Mouse (Mus musculus) embryonic facial prominence, embryonic 11.5 days (tissue): ENCODE measurements around the gene Nfatc4. TPM values are rescaled to one million over a fixed set of nuclear protein-coding genes. Genes with fewer than 3 reads are reported as not detected.

Experiments used
- ATAC-seq: fragments of 200-750 bp; cut with Nextera tagmentation; replicated peaks from 2 replicates; pipeline ENCODE4 v1.8.0; 2017; ENCODE audit warnings: low read depth; ENCODE audit not compliant: insufficient number of reproducible peaks, low FRiP score, low TSS enrichment
- DNase-seq: peaks from one replicate; pipeline ENCODE4 v3.0.0-alpha.2; 2015; ENCODE audit warnings: low spot score
- H3K27ac ChIP-seq: fragments of 300-500 bp; sonication (generic); replicated peaks from 2 replicates; pipeline ENCODE4 v1.5.1; 2014; ENCODE audit warnings: mild to moderate bottlenecking, low read depth, low read length, control low read depth
- H3K27me3 ChIP-seq: fragments of 300-500 bp; sonication (generic); 2 replicates; pipeline ENCODE4 v1.6.1; 2014; ENCODE audit warnings: mild to moderate bottlenecking, low read length, moderate library complexity, mixed read lengths; ENCODE audit not compliant: control insufficient read depth, insufficient read depth
- H3K36me3 ChIP-seq: fragments of 300-500 bp; sonication (generic); replicated peaks from 2 replicates; pipeline ENCODE4 v1.6.1; 2014; ENCODE audit warnings: low read depth, mild to moderate bottlenecking, low read length, moderate library complexity, mixed read lengths; ENCODE audit not compliant: control insufficient read depth, insufficient read depth
- H3K4me1 ChIP-seq: fragments of 300-500 bp; sonication (generic); 2 replicates; pipeline ENCODE4 v1.6.1; 2014; ENCODE audit warnings: low read length, mixed read lengths; ENCODE audit not compliant: control insufficient read depth, insufficient read depth
- H3K4me2 ChIP-seq: fragments of 300-500 bp; sonication (generic); 2 replicates; pipeline ENCODE4 v1.6.1; 2014; ENCODE audit warnings: low read depth, mild to moderate bottlenecking, control low read depth, low read length, moderate library complexity
- H3K4me3 ChIP-seq: fragments of 300-500 bp; sonication (generic); 2 replicates; pipeline ENCODE4 v1.5.1; 2014; ENCODE audit warnings: low read depth, low read length, control low read depth
- H3K9ac ChIP-seq: fragments of 300-500 bp; sonication (generic); replicated peaks from 2 replicates; pipeline ENCODE4 v1.6.1; 2014; ENCODE audit warnings: mild to moderate bottlenecking, control low read depth, low read length
- H3K9me3 ChIP-seq: fragments of 300-500 bp; sonication (generic); replicated peaks from 2 replicates; pipeline ENCODE4 v1.6.1; 2016; ENCODE audit warnings: mild to moderate bottlenecking, low read length, inconsistent platforms, mixed read lengths; ENCODE audit not compliant: control insufficient read depth
- WGBS: fragments of 180-500 bp; shearing (Covaris S2); extraction: QIAGEN DNeasy Blood & Tissue Kit; methylation state at CpG from one replicate; pipeline ENCODE4 v1.1.7; 2014; 5-methylcytosine and 5-hydroxymethylcytosine counted together
- polyA plus RNA-seq: library from polyadenylated mRNA; unstranded; fragments of >200 nt; fragmentation: Nextera tagmentation; extraction: Ambion mirVana; gene quantifications from 2 replicates; pipeline ENCODE4 v1.2.1, GENCODE M21; 2014

Gene Nfatc4
- polyA plus RNA-seq, 1 experiment from 2014 or later, result 53.7 TPM

DNA sequence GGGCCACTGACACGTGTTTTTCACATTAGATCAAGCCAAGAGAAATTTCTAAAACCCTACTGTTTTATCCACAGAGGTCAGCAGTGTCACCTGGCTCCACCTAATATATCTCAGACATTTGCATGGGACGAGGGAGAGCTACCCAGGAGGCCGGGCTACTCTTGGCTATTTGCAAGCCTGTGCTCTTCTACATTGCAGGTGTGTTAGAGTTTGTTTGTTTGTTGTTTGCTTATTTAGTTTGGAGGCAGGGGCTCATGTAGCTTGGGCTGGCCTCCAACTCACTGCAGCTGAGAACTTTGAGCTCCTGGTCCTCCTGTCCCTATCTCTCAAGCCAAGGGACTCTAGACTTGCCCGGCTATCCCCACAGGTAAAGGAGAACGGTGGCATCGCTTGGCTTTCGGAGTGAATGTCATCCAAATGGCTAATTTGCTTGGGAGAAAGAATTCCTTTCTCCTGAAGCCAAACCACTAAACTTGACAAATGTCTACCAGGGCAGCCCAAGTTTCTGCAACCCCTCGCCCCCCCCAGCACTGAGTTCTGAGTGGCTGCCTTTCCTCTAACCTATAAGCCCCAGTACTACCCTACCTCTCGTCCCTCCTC, 40.5 kb upstream of the Nfatc4 start:
- Histone ChIP-seq H3K4me3 (peak overlapping the region; percentile 46), H3K9ac (0 out of 2 replicates have a peak overlapping the region, but pooled peaks have one; percentile 1), H3K4me2 (peak overlapping the region; percentile 86), H3K27me3 (no peaks in the 10 kb centered on the region; the same call in 1 of the 2 replicates), H3K4me1 (peaks cover 3% of the 10 kb centered on the region; the same call in 1 of the 2 replicates), H3K36me3 (no peaks in the 10 kb centered on the region), H3K27ac (no peak overlapping the region; the same call in 1 of the 2 replicates), H3K9me3 (no peaks in the 10 kb centered on the region)
- ATAC-seq (no peak), DNase-seq (no peak)
- WGBS, result 32% methylated on average over 9 of the region's 9 CpGs

DNA sequence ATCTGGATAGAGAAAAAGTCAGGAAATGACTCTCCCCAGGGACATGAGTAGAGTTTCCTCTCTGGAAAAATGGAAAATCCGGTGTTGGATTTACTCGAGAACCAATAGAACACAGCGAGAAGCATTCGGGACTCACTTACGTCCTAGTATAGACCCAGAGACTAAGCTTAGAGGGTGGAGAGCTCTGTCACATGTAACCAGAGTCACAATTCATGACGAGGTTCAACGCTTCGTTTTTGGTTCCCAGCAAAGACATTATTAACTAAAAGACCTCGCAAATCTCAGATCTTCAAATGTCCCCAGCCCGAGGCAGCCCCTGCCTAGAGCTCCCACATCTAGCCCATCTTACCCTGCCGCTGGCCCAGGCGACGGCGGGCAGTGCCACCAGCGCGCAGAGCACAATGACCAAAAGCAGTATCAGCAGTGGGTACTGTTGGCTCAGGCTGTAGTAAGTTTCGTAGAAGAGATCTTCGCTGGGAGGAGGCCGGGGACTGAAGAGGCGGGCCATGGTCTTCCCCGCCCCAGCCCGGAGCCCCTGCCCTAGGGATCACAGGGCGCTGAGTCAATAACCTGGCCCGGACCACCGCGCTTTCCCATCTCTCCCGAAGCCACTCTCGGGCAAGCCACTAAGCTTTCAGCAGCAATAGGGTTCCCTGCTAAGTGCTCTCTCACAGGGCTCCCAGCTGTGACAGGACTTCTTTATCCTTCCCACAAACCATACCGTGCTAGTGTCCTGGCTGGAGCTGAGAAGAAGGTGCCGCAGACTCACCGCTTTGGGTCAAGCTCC, 39.6 kb upstream of the Nfatc4 start:
- H3K36me3 ChIP-seq, result no peaks in the 10 kb centered on the region
- H3K9ac ChIP-seq, result peak overlapping the region; percentile 65
- H3K4me1 ChIP-seq, result peaks cover 3% of the 10 kb centered on the region; the same call in 1 of the 2 replicates
- H3K27me3 ChIP-seq, result no peaks in the 10 kb centered on the region; the same call in none of the 2 replicates
- under 1% methylated on average over 30 of the region's 31 CpGs for WGBS
- 0 out of 2 replicates have a peak, but pooled peaks have one; percentile 2 for ATAC-seq
- H3K27ac ChIP-seq, result peak overlapping the region; percentile 5
- H3K4me2 ChIP-seq, result peak overlapping the region; percentile 86
- H3K4me3 ChIP-seq, result peak overlapping the region; percentile 46
- no peaks in the 10 kb centered on the region for H3K9me3 ChIP-seq
- DNase-seq, result peak; percentile 90

DNA sequence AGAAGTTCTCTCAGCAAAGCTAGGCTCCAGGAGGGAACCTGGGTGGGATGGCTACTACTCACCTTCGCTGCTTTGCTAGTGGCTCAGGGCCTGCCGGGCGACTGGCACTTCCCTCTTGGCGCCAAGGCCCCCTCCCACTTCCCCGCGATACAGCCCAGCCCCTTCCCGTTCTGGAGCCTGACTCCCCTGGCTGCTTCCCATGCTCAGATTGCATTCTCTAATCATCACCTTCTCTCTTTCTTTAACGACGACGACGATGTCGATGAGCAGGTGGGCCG, 39.0 kb upstream of the Nfatc4 start, which contains the start of gene Adcy4:
Gene Adcy4 (minus strand): TSS at position 138 of the 278 bp plus-strand sequence.
- Histone ChIP-seq H3K27ac (peak within 1 kb of the TSS; percentile 5), H3K4me1 (peaks cover 3% of the 10 kb centered on the region; the same call in 1 of the 2 replicates), H3K9ac (peak within 1 kb of the TSS; percentile 65), H3K27me3 (no peaks in the 10 kb centered on the region; the same call in none of the 2 replicates), H3K4me2 (peak within 1 kb of the TSS; percentile 86), H3K36me3 (no peaks in the 10 kb centered on the region), H3K9me3 (no peaks in the 10 kb centered on the region), H3K4me3 (peak within 1 kb of the TSS; percentile 46)
- DNase-seq (peak; percentile 57), ATAC-seq (0 out of 2 replicates have a peak, but pooled peaks have one; percentile 20)
- WGBS, result under 1% methylated on average over 13 of the region's 13 CpGs

DNA sequence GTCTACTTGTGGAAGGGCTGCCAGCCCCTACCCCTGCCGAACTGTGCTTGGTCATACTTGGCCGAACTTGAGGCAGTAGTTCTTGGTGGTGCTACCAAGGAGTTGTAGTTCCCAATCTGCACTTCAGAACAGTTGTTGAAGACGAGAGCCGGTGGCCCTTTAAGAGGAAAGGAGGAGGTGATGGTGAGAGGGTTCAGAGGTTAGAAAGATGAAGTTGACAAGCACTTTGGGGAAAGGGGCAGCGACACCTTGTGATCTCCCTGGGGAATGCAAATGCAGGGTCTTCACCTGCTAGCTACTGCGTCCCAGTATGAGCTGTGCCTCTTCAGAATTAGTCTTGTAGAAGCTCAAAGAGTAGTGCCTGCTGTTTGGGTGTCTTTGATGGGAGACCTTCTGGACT, 37.7 kb upstream of the Nfatc4 start:
- no peak overlapping the region for H3K27ac ChIP-seq
- H3K36me3 ChIP-seq, result no peaks in the 10 kb centered on the region
- H3K9ac ChIP-seq, result no peak overlapping the region
- peaks cover 3% of the 10 kb centered on the region; the same call in 1 of the 2 replicates for H3K4me1 ChIP-seq
- peak; percentile 26 for DNase-seq
- ATAC-seq, result no peak
- WGBS, result 25% methylated on average over 6 of the region's 6 CpGs
- no peak overlapping the region for H3K4me3 ChIP-seq
- H3K27me3 ChIP-seq, result no peaks in the 10 kb centered on the region; the same call in none of the 2 replicates
- H3K4me2 ChIP-seq, result no peak overlapping the region
- no peaks in the 10 kb centered on the region for H3K9me3 ChIP-seq

DNA sequence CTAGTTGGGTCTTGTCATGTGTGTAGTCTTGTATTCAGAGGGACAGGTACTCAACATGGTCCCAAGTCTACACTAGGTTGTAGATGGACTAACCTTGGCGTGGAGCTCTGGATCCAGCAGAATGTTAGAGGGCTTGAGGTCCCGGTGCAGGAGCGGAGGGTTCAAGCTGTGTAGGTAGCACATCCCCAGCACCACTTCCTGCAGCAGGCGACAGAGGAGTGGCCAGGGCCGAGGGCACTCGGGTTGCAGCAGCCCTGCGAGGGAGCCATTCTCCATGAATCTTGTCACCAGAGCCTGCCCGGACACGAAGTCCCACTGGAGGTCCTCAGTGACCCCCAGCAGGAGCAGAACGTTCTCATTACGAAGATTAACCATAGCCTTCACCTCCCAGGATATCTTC, 35.2 kb upstream of the Nfatc4 start:
- Histone ChIP-seq H3K4me2 (no peak overlapping the region), H3K27ac (no peak overlapping the region), H3K4me3 (no peak overlapping the region), H3K4me1 (no peaks in the 10 kb centered on the region), H3K9ac (no peak overlapping the region), H3K27me3 (no peaks in the 10 kb centered on the region; the same call in none of the 2 replicates), H3K36me3 (no peaks in the 10 kb centered on the region), H3K9me3 (no peaks in the 10 kb centered on the region)
- DNase-seq, result no peak
- ATAC-seq, result no peak
- WGBS, result 26% methylated on average over 11 of the region's 11 CpGs

DNA sequence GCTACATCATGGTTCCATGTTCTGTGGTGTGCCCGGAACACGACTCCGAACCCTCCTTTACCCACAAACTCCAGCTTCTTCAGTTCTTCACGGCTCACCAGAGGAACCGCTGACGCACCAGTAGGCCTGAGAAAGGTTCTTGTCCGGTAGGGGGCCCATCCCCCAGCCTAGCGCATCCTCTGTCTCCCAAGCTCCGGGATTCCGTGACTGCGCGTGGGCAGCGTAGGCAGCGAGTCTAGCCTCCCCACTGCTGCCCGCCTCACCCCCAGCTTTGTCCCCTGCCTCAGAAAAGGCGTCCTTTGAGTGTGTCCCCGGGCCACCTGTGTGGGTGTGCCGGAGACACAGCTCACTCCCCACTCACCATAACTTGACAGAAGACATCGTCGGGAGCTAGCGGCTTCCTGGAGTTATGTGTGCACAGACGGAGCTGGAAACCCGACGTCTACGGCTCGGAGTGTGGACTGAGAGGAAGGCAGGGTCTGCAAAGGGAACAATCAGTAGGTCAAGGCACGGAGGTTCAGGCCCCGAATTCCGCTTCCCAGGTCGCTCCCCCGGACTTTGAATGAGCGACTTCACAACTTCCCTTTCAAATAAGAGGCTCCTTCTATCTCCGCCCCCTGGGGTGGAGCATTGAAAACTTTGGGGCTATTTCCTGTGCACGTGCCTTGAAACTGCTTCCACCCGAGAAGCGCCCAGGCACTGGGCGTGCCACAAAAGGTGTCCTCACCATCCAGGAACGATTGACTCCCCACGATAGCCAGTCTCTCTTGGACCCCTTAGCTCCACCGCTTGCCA, 34.5 kb upstream of the Nfatc4 start, which contains the start of gene Ripk3:
Gene Ripk3 (minus strand): TSS at position 610 of the 795 bp plus-strand sequence.
- peak within 1 kb of the TSS; percentile 37; the same call in 1 of the 2 replicates for H3K9ac ChIP-seq
- 3% methylated on average over 40 of the region's 40 CpGs for whole genome bisulfite sequencing
- no peaks in the 10 kb centered on the region for H3K9me3 ChIP-seq
- H3K27ac ChIP-seq, result no peak within 1 kb of the TSS
- peak; percentile 56 for DNase-seq
- no peak for ATAC-seq
- H3K36me3 ChIP-seq, result no peaks in the 10 kb centered on the region
- H3K4me1 ChIP-seq, result no peaks in the 10 kb centered on the region
- peak within 1 kb of the TSS; percentile 42 for H3K4me3 ChIP-seq
- H3K4me2 ChIP-seq, result peak within 1 kb of the TSS; percentile 57
- no peaks in the 10 kb centered on the region; the same call in none of the 2 replicates for H3K27me3 ChIP-seq

DNA sequence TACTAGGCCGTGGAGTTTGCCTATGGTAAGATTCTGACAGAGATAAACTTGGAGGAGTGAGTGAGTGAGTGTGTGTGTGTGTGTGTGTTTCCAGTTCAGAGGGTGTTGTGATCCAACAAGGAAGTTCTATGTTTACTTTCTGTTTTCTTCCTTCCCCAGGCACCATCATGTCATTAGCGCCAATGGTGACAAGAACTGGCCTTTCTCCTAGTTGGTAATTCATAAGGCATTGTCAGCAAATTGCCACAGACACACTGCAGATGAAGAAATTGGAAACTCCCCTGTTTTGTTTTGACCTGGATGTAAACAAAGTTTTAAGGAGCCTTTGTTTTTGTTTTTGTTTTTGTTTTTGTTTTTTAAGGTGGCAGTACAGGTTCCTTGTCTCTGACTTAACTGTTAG, 29.5 kb upstream of the Nfatc4 start:
- Histone ChIP-seq H3K27me3 (no peaks in the 10 kb centered on the region; the same call in none of the 2 replicates), H3K4me3 (no peak overlapping the region), H3K9ac (no peak overlapping the region), H3K9me3 (no peaks in the 10 kb centered on the region), H3K27ac (no peak overlapping the region), H3K4me1 (no peaks in the 10 kb centered on the region), H3K4me2 (no peak overlapping the region), H3K36me3 (no peaks in the 10 kb centered on the region)
- 75% methylated on average over 2 of the region's 2 CpGs for WGBS
- no peak for ATAC-seq
- no peak for DNase-seq
